Mouse (Mus musculus) intestine, postnatal 0 days (tissue): ENCODE measurements around the gene Lrrc72. TPM values are rescaled to one million over a fixed set of nuclear protein-coding genes. Genes with fewer than 3 reads are reported as not detected.

Experiments
- ATAC-seq: fragments of 200-750 bp; cut with Nextera tagmentation; 2 replicates; pipeline ENCODE4 v1.8.0; 2017; ENCODE audit warnings: mild to moderate bottlenecking, moderate TSS enrichment, moderate library complexity
- H3K27ac ChIP-seq: fragments of 300-500 bp; sonication (generic); 2 replicates; pipeline ENCODE4 v1.5.1; 2014; ENCODE audit warnings: mild to moderate bottlenecking, low read depth, low read length, moderate library complexity
- H3K27me3 ChIP-seq: fragments of 300-500 bp; sonication (generic); replicated peaks from 2 replicates; pipeline ENCODE4 v1.6.1; 2014; ENCODE audit warnings: low read length, mixed read lengths; ENCODE audit not compliant: control insufficient read depth, insufficient read depth
- H3K36me3 ChIP-seq: fragments of 300-500 bp; sonication (generic); 2 replicates; pipeline ENCODE4 v1.6.1; 2014; ENCODE audit warnings: mild to moderate bottlenecking, moderate library complexity; ENCODE audit not compliant: control insufficient read depth, insufficient read depth
- H3K4me1 ChIP-seq: fragments of 300-500 bp; sonication (generic); replicated peaks from 2 replicates; pipeline ENCODE4 v1.6.1; 2014; ENCODE audit warnings: antibody characterized with exemption, low read length, mixed read lengths; ENCODE audit not compliant: control insufficient read depth, insufficient read depth
- H3K4me2 ChIP-seq: fragments of 300-500 bp; sonication (generic); replicated peaks from 2 replicates; pipeline ENCODE4 v1.6.1; 2014; ENCODE audit warnings: low read depth, mild to moderate bottlenecking, moderate library complexity
- H3K4me3 ChIP-seq: fragments of 300-500 bp; sonication (generic); 2 replicates; pipeline ENCODE4 v1.5.1; 2014; ENCODE audit warnings: low read depth, low read length
- H3K9ac ChIP-seq: fragments of 300-500 bp; sonication (generic); 2 replicates; pipeline ENCODE4 v1.6.1; 2014; ENCODE audit warnings: mild to moderate bottlenecking, low read depth, low read length
- H3K9me3 ChIP-seq: fragments of 300-500 bp; sonication (generic); 2 replicates; pipeline ENCODE4 v1.6.1; 2016; ENCODE audit warnings: mixed run types; ENCODE audit not compliant: control insufficient read depth
- CTCF ChIP-seq: sonication (generic); IDR thresholded peaks from 2 replicates; pipeline ENCODE4 v1.5.1; 2016; ENCODE audit warnings: low read depth, mild to moderate bottlenecking, control low read depth, antibody characterized with exemption, moderate library complexity
- WGBS: fragments of 180-500 bp; shearing (Covaris S2); extraction: QIAGEN DNeasy Blood & Tissue Kit; methylation state at CpG from one replicate; pipeline ENCODE4 v1.1.7; 2014; 5-methylcytosine and 5-hydroxymethylcytosine counted together
- polyA plus RNA-seq: library from polyadenylated mRNA; unstranded; fragments of >200 nt; fragmentation: Nextera tagmentation; extraction: Ambion mirVana; gene quantifications from 2 replicates; pipeline ENCODE4 v1.2.1, GENCODE M21; 2015

The Lrrc72 gene
- polyA plus RNA-seq, 1 experiment from 2014 or later = not detected

- Histone ChIP-seq H3K36me3 (peaks cover 63% of the 10 kb centered on the region), H3K4me2 (no peak overlapping the region), H3K9me3 (no peaks in the 10 kb centered on the region), H3K4me1 (0 out of 2 replicates have a peak, but pooled peaks cover 4% of the 10 kb centered on the region), H3K9ac (no peak overlapping the region), H3K27ac (no peak overlapping the region; the same call in 1 of the 2 replicates), H3K4me3 (no peak overlapping the region), H3K27me3 (no peaks in the 10 kb centered on the region)
- ATAC-seq = no peak
- TF ChIP-seq CTCF = no peak
- WGBS = 81% methylated on average over 6 of the region's 6 CpGs
Observed at GRCm38 (mm10) chr12:36182570-36182969, 70.6 kb downstream of the Lrrc72 start.

- Histone ChIP-seq H3K9me3 (no peaks in the 10 kb centered on the region), H3K36me3 (peaks cover 73% of the 10 kb centered on the region), H3K27me3 (no peaks in the 10 kb centered on the region), H3K9ac (no peak overlapping the region), H3K4me2 (no peak overlapping the region), H3K4me3 (no peak overlapping the region), H3K4me1 (no peaks in the 10 kb centered on the region), H3K27ac (no peak overlapping the region)
- no peak for ATAC-seq
- WGBS = 96% methylated on average over 5 of the region's 5 CpGs
- TF ChIP-seq CTCF = no peak
Observed at GRCm38 (mm10) chr12:36177227-36177626, 76.0 kb downstream of the Lrrc72 start.

GRCm38 (mm10) chr12:36165299-36165698, 87.9 kb downstream of the Lrrc72 start:
- H3K4me1 ChIP-seq = 0 out of 2 replicates have a peak, but pooled peaks cover 7% of the 10 kb centered on the region
- H3K9ac ChIP-seq = no peak overlapping the region
- no peak overlapping the region for H3K27ac ChIP-seq
- no peak for TF ChIP-seq CTCF
- no peaks in the 10 kb centered on the region for H3K27me3 ChIP-seq
- no peak overlapping the region for H3K4me2 ChIP-seq
- H3K36me3 ChIP-seq = peaks cover 10% of the 10 kb centered on the region; the same call in 1 of the 2 replicates
- ATAC-seq = peak; percentile 83
- H3K4me3 ChIP-seq = no peak overlapping the region
- H3K9me3 ChIP-seq = no peaks in the 10 kb centered on the region
- 40% methylated on average over 1 of the region's 1 CpGs for WGBS

- no peak for ATAC-seq
- Histone ChIP-seq H3K36me3 (0 out of 2 replicates have a peak, but pooled peaks cover 12% of the 10 kb centered on the region), H3K4me3 (no peak overlapping the region), H3K9ac (no peak overlapping the region), H3K4me2 (no peak overlapping the region), H3K27ac (no peak overlapping the region), H3K4me1 (0 out of 2 replicates have a peak, but pooled peaks cover 7% of the 10 kb centered on the region), H3K9me3 (no peaks in the 10 kb centered on the region), H3K27me3 (no peaks in the 10 kb centered on the region)
- WGBS = 56% methylated on average over 7 of the region's 7 CpGs
- no peak for TF ChIP-seq CTCF
Observed at GRCm38 (mm10) chr12:36164126-36164791, 88.9 kb downstream of the Lrrc72 start.

Other genes with a start within 250 kb of the Lrrc72 start
- 499 and 565 TPM in 2 replicates for gene Tspan13, start 210.9 kb downstream of the Lrrc72 start, polyA plus RNA-seq
- gene Ankmy2, start 96.3 kb downstream of the Lrrc72 start, polyA plus RNA-seq = 25.8 and 26.6 TPM in 2 replicates
- gene Bzw2, start 95.3 kb downstream of the Lrrc72 start, polyA plus RNA-seq = 71.9 and 75.3 TPM in 2 replicates
- gene Sostdc1, start 60.7 kb upstream of the Lrrc72 start, polyA plus RNA-seq = 2.0 and 2.4 TPM in 2 replicates
- 5.2 and 5.7 TPM in 2 replicates for gene Ispd, start 128.1 kb upstream of the Lrrc72 start, polyA plus RNA-seq
- gene D630036H23Rik, start 128.8 kb upstream of the Lrrc72 start, polyA plus RNA-seq = 2.2 and 2.7 TPM in 2 replicates